Mouse (Mus musculus) liver, embryonic 14.5 days (tissue): ENCODE measurements around the gene Slc25a35.

Experiments
- CTCF ChIP-seq: IDR thresholded peaks from 2 replicates; pipeline ENCODE4 v1.5.1; 2016; ENCODE audit warnings: antibody characterized with exemption, low read depth, control low read depth
- EP300 ChIP-seq: IDR thresholded peaks from 2 replicates; pipeline ENCODE4 v1.6.1; 2016; ENCODE audit warnings: antibody characterized with exemption, low read depth

- TF ChIP-seq CTCF (no peak), EP300 (no peak)
Measured at GRCm38 (mm10) chr11:68924749-68925148, 43.2 kb upstream of the Slc25a35 start.
